Mouse (Mus musculus): Measurements from ENCODE around the gene Ctse. TPM values are rescaled to one million over a fixed set of nuclear protein-coding genes. Genes with fewer than 3 reads are reported as not detected.

Gene Ctse
- polyA plus RNA-seq, 1 experiment from 2014 or later, result 0.15 TPM

- Histone ChIP-seq H3K27ac (peak overlapping the region; percentile 56; the same call in 1 of the 2 replicates), H3K4me3 (replicated peaks) (peak overlapping the region; percentile 21; the same call in 1 of the 2 replicates), H3K9ac (replicated peaks) (0 out of 2 replicates have a peak overlapping the region, but pooled peaks have one; percentile 35), H3K4me2 (peak overlapping the region; percentile 45), H3K27me3 (no peaks in the 10 kb centered on the region), H3K4me1 (replicated peaks) (0 out of 2 replicates have a peak, but pooled peaks cover 5% of the 10 kb centered on the region), H3K9me3 (no peaks in the 10 kb centered on the region), H3K36me3 (no peaks in the 10 kb centered on the region)
- ATAC-seq (ENCODE audit: insufficient number of reproducible peaks, insufficient read depth, low FRiP score, low TSS enrichment, low read depth), result peak; percentile 87
- WGBS, result under 1% methylated on average over 11 of the region's 11 CpGs
These were observed 19.8 kb downstream of the Ctse start for GRCm38 (mm10) chr1:131657945-131658354.

GRCm38 (mm10) chr1:131659512-131660085 lies 21.5 kb downstream of the Ctse start:
- Histone ChIP-seq H3K4me1 (replicated peaks) (0 out of 2 replicates have a peak, but pooled peaks cover 5% of the 10 kb centered on the region), H3K27ac (no peak overlapping the region), H3K9ac (replicated peaks) (no peak overlapping the region), H3K9me3 (no peaks in the 10 kb centered on the region), H3K36me3 (no peaks in the 10 kb centered on the region), H3K4me2 (no peak overlapping the region), H3K4me3 (replicated peaks) (no peak overlapping the region), H3K27me3 (no peaks in the 10 kb centered on the region)
- ATAC-seq (ENCODE audit: insufficient number of reproducible peaks, insufficient read depth, low FRiP score, low TSS enrichment, low read depth), result no peak
- 79% methylated on average over 5 of the region's 5 CpGs for WGBS

- Histone ChIP-seq H3K9me3 (no peaks in the 10 kb centered on the region), H3K4me2 (no peak overlapping the region), H3K4me1 (replicated peaks) (0 out of 2 replicates have a peak, but pooled peaks cover 5% of the 10 kb centered on the region), H3K4me3 (replicated peaks) (no peak overlapping the region), H3K9ac (replicated peaks) (no peak overlapping the region), H3K27me3 (no peaks in the 10 kb centered on the region), H3K27ac (no peak overlapping the region), H3K36me3 (no peaks in the 10 kb centered on the region)
- ATAC-seq (ENCODE audit: insufficient number of reproducible peaks, insufficient read depth, low FRiP score, low TSS enrichment, low read depth), result no peak
- WGBS, result 85% methylated on average over 2 of the region's 2 CpGs
These were observed 22.2 kb downstream of the Ctse start for GRCm38 (mm10) chr1:131660266-131660665.

DNA sequence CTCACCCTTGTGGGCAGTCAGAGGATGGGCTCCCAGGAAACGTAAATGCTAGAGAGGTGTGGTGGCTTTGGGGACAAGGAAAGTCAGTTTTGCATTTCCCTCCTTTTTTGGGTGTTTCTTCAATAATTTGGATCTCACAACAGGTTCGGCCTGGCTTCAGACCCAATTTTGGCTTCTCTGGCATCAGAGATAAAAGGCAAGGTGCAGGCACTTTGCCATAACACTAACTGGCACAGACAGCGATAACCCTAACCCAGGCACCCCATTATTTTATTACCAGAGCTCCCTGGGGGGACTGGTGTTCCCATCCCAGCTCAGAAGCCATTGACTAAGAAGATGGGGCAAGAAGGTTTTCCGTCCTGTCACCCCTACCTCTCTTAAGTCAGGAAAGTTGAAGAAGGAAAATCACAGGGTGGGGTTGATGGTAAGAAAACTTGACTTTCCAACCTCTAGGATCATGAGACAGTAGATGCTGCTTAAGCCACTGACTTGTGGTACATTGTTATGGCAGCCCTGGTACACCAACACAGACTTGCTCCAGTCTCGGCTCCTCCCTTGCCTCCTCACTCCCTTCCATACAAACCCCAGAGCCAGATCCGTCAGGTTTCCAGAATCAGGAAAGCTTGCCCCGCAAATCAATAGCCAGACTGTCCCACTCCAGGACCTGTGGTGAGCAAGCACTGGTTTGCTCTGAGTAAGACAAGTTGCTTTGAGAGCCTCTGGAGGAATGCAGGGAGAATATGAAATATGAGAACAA lies 22.8 kb downstream of the Ctse start:
- no peak for ATAC-seq (ENCODE audit: insufficient number of reproducible peaks, insufficient read depth, low FRiP score, low TSS enrichment, low read depth)
- no peak overlapping the region for H3K27ac ChIP-seq
- 0 out of 2 replicates have a peak, but pooled peaks cover 5% of the 10 kb centered on the region for H3K4me1 ChIP-seq (replicated peaks)
- H3K9ac ChIP-seq (replicated peaks), result no peak overlapping the region
- H3K4me3 ChIP-seq (replicated peaks), result no peak overlapping the region
- no peaks in the 10 kb centered on the region for H3K9me3 ChIP-seq
- no peaks in the 10 kb centered on the region for H3K36me3 ChIP-seq
- H3K27me3 ChIP-seq, result no peaks in the 10 kb centered on the region
- H3K4me2 ChIP-seq, result no peak overlapping the region
- WGBS, result 75% methylated on average over 7 of the region's 7 CpGs

- no peak for ATAC-seq (ENCODE audit: insufficient number of reproducible peaks, insufficient read depth, low FRiP score, low TSS enrichment, low read depth)
- H3K4me3 ChIP-seq (replicated peaks), result no peak overlapping the region
- H3K36me3 ChIP-seq, result no peaks in the 10 kb centered on the region
- H3K9me3 ChIP-seq, result no peaks in the 10 kb centered on the region
- no peak overlapping the region for H3K4me2 ChIP-seq
- H3K9ac ChIP-seq (replicated peaks), result no peak overlapping the region
- H3K4me1 ChIP-seq (replicated peaks), result 0 out of 2 replicates have a peak, but pooled peaks cover 5% of the 10 kb centered on the region
- no peak overlapping the region for H3K27ac ChIP-seq
- H3K27me3 ChIP-seq, result no peaks in the 10 kb centered on the region
- 75% methylated on average over 3 of the region's 3 CpGs for WGBS
These were observed 23.6 kb downstream of the Ctse start for GRCm38 (mm10) chr1:131661749-131662148.

DNA sequence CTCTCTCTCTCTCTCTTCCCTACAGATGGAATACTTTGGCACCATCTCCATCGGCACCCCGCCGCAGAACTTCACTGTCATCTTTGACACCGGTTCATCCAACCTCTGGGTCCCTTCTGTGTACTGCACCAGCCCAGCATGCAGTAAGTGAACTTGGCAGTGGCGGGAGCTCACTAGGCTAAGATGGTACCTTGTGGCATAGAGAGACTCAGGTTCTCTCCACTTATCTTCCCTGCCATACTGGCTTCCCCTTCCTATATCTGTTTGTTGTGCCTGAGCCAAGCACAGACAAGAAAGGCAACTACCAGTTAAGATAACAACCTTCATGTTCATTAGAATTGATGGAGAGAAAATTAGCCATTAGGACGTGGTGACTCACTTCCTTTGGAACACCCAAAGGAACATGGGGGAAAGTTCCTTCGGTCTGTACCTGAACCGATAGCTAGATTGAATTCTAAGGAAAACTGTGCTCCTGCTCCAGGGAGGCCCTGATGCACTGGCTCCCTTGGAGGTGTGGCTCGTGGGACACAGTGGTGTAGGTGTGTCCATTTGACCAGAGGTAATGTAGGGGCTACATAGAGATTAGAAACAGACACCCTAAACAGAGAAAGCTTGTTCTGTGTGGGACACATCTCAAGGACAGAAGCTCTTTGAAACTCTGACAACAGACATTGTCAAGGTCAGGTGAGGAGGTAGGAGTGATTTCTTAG lies 25.3 kb downstream of the Ctse start:
- no peak for ATAC-seq (ENCODE audit: insufficient number of reproducible peaks, insufficient read depth, low FRiP score, low TSS enrichment, low read depth)
- Histone ChIP-seq H3K9me3 (no peaks in the 10 kb centered on the region), H3K4me3 (replicated peaks) (no peak overlapping the region), H3K36me3 (no peaks in the 10 kb centered on the region), H3K27me3 (no peaks in the 10 kb centered on the region), H3K9ac (replicated peaks) (no peak overlapping the region), H3K4me1 (replicated peaks) (no peaks in the 10 kb centered on the region), H3K27ac (no peak overlapping the region), H3K4me2 (no peak overlapping the region)
- WGBS, result 82% methylated on average over 9 of the region's 9 CpGs

DNA sequence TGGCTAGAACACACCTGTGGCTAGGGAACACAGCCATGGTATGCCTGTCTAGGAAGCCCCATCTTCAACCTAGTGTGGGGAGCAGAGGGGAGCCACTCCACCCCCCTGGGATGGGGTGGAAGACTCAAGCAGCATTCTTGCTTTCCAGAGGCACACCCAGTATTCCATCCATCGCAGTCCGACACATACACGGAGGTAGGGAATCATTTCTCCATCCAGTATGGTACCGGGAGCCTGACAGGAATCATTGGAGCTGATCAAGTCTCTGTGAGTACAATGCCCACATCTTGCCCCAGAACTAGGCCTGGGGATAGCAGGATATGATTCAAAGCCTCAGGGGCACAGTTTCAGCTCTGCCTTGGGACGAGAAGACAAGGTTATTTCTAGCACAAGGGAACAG lies 26.0 kb downstream of the Ctse start:
- no peak for ATAC-seq (ENCODE audit: insufficient number of reproducible peaks, insufficient read depth, low FRiP score, low TSS enrichment, low read depth)
- no peak overlapping the region for H3K4me2 ChIP-seq
- no peak overlapping the region for H3K27ac ChIP-seq
- no peaks in the 10 kb centered on the region for H3K27me3 ChIP-seq
- H3K9ac ChIP-seq (replicated peaks), result no peak overlapping the region
- 87% methylated on average over 5 of the region's 5 CpGs for WGBS
- H3K36me3 ChIP-seq, result no peaks in the 10 kb centered on the region
- H3K9me3 ChIP-seq, result no peaks in the 10 kb centered on the region
- peaks cover 2% of the 10 kb centered on the region; the same call in 1 of the 2 replicates for H3K4me1 ChIP-seq (replicated peaks)
- H3K4me3 ChIP-seq (replicated peaks), result no peak overlapping the region

DNA sequence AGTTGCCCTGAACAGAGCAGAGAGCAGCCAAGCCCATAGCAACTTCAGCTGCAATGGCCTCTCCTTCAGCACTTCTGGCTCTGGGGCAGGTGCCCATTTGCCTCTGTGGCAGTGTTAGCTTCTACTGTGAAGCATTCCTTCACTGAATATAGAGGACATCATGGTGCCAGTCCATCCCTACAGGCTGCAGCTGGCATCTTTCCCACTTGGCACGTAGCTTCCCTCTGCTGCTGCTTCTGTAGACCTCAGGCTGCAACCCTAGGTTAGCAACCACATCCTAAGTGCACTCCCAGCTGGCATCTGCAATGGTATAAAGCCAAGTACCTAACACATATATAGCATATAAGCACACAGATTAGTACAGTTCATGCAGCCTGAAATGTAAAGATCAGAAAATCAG lies 27.8 kb downstream of the Ctse start:
- no peak for ATAC-seq (ENCODE audit: insufficient number of reproducible peaks, insufficient read depth, low FRiP score, low TSS enrichment, low read depth)
- Histone ChIP-seq H3K27ac (no peak overlapping the region), H3K9me3 (no peaks in the 10 kb centered on the region), H3K4me1 (replicated peaks) (peaks cover 4% of the 10 kb centered on the region; the same call in 1 of the 2 replicates), H3K9ac (replicated peaks) (no peak overlapping the region), H3K4me2 (no peak overlapping the region), H3K27me3 (no peaks in the 10 kb centered on the region), H3K36me3 (no peaks in the 10 kb centered on the region), H3K4me3 (replicated peaks) (no peak overlapping the region)
- 85% methylated on average over 1 of the region's 1 CpGs for WGBS

DNA sequence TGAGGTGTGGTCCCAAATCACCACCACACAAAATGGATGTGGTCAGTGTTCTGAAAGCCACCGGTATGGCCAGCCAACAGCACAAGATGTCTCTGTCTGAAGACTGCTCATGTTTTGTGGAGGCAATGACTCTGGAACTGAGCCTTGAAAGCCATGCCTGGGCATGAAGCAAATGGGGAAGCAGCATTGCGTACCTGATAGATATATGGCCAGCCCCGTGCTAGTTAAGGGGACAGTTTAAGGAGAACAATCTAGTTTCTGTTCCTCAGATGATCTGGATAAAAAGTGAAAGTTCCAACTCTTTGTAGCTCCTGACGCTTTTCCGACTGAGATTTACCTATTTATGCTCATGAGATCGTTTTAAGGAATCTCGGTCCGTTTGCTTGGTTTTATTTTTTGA lies 33.0 kb downstream of the Ctse start:
- Histone ChIP-seq H3K9ac (replicated peaks) (no peak overlapping the region), H3K4me3 (replicated peaks) (no peak overlapping the region), H3K4me2 (no peak overlapping the region), H3K4me1 (replicated peaks) (peaks cover 4% of the 10 kb centered on the region; the same call in 1 of the 2 replicates), H3K27ac (no peak overlapping the region), H3K9me3 (no peaks in the 10 kb centered on the region), H3K27me3 (no peaks in the 10 kb centered on the region), H3K36me3 (no peaks in the 10 kb centered on the region)
- 82% methylated on average over 8 of the region's 8 CpGs for WGBS
- ATAC-seq (ENCODE audit: insufficient number of reproducible peaks, insufficient read depth, low FRiP score, low TSS enrichment, low read depth), result no peak

DNA sequence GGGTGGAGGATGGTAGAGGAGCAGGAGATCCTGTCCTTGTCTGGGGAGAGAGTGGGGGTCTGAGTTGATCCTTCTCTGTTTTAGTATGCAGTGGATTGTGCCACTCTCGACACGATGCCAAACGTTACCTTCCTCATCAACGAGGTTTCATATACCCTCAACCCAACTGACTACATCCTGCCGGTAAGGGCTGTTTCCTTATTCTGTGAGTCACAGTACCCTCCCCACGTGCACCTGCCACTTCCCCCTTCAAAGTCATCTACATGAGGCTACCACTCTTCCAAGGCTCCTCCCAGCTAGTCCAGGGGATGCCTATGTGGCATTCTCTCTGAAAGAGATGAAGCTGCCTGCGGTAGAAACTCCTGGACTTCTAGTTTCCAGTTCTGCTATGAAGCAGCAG lies 34.3 kb downstream of the Ctse start:
- H3K9ac ChIP-seq (replicated peaks), result no peak overlapping the region
- H3K4me2 ChIP-seq, result no peak overlapping the region
- WGBS, result 89% methylated on average over 7 of the region's 7 CpGs
- H3K4me3 ChIP-seq (replicated peaks), result no peak overlapping the region
- no peak for ATAC-seq (ENCODE audit: insufficient number of reproducible peaks, insufficient read depth, low FRiP score, low TSS enrichment, low read depth)
- no peaks in the 10 kb centered on the region for H3K36me3 ChIP-seq
- peaks cover 4% of the 10 kb centered on the region; the same call in 1 of the 2 replicates for H3K4me1 ChIP-seq (replicated peaks)
- no peak overlapping the region for H3K27ac ChIP-seq
- no peaks in the 10 kb centered on the region for H3K27me3 ChIP-seq
- no peaks in the 10 kb centered on the region for H3K9me3 ChIP-seq

- no peaks in the 10 kb centered on the region for H3K9me3 ChIP-seq
- no peak overlapping the region for H3K4me3 ChIP-seq (replicated peaks)
- no peaks in the 10 kb centered on the region for H3K36me3 ChIP-seq
- 87% methylated on average over 5 of the region's 5 CpGs for WGBS
- H3K27ac ChIP-seq, result no peak overlapping the region
- H3K4me2 ChIP-seq, result no peak overlapping the region
- H3K9ac ChIP-seq (replicated peaks), result no peak overlapping the region
- no peaks in the 10 kb centered on the region for H3K27me3 ChIP-seq
- no peak for ATAC-seq (ENCODE audit: insufficient number of reproducible peaks, insufficient read depth, low FRiP score, low TSS enrichment, low read depth)
- no peaks in the 10 kb centered on the region for H3K4me1 ChIP-seq (replicated peaks)
These were observed 41.5 kb downstream of the Ctse start for GRCm38 (mm10) chr1:131679644-131680043.

Measured in limb, embryonic 12.5 days (tissue).